Mouse (Mus musculus) c-Kit-positive CD71-positive TER-119-positive erythroid progenitor cells, embryonic 14.5 days (primary cell): ENCODE results near the gene T2.

Experiments used
- DNase-seq: peaks from one replicate; pipeline ENCODE4 v3.0.0-alpha.2; 2013; ENCODE audit warnings: low spot score

T2 gene

DNA sequence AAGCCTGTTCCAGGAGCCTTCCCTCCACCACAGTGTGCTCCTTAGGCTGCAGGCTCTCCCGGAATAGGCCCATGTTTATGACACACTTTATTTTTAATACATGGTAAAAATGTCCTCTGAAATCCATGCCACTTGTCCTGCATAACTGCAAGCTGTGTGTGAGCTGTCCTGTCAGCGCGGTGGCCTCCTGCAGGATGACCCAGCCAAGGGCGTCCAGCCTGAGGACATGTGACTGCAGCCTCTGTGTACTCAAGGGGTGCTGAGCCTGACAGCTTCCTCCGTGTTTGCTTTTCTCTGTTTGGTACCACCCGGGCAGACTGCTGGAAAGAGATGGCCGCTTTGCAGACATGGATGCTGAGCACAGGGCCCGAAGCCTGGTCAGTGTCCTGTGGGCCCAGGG lies 61.1 kb downstream of the T2 start:
- no peak for DNase-seq

DNA sequence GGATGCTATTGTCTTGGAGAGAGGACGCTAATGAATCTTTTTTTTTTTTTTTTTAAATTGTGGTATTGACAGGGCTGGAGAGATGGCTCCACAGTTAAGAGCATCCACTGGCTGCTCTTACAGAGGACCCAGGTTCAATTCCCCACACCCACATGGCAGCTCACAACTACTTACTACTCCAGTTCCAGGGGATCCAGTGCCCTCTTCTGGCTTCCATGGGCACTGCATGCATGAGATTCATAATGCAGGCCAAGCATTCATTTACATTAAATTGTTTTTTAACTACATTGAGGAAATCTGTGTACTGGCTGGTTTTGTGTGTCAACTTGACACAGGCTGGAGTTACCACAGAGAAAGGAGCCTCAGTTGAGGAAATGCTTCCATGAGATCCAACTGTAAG lies 64.9 kb downstream of the T2 start:
- no peak for DNase-seq

DNA sequence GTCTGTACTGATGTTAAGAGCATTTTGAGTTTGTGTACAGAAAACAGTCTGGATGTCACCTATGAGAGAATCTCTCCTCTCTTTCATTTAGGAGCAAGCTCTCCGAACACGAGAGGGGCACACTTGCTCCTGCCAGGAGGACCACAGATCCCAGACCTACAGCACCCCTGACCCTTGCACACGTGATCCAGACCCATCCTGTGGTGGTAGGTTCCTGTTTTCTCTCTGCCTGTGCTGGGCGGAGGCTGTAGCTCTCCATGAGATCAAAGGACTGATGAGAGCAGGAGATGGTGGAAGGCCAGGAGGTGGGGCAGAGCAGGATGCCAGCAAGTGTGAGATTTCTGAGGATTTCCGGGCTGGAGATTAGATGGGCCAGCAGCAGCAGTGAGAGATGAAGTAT lies 65.7 kb downstream of the T2 start:
- DNase-seq, result no peak

DNA sequence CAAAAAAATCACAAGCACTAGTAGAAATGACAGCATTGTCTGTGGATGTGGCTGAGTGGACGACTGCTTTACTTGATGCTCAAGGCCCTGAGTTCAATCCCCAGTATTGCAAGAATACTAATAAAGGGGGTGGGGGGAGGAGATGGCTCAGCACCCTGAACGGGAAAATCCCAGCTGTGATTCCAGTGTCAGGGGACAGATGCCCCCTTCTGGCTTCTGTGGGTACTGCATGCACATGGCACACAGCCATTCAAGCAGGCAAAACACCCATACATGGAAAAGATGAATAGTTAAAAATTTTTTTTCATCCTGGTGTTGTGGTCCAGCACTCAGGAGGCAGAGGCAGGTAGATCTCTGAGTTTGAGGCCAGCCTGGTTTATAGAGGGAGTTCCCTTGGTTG lies 67.5 kb downstream of the T2 start:
- DNase-seq, result peak; percentile 26

DNA sequence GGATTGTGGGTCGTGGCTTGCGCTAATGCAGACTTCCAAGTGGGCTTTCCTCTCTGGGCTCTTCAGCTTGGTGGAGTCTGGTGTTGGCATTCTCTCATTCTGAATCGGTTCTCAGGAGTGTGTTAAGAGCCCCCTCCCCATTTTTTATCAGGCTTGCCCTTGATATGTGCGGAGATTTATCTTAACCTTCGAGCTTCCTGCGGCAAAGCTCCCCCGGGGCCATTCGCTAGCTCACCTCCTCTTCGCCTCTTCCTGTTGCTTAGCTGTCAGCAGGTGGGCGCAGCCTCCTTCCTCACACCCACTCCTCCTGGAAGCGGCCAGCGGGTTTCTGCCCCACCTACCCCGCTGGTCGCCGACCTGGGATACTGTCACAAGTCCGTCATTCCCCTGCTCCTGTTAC lies 73.6 kb downstream of the T2 start:
- DNase-seq, result no peak

DNA sequence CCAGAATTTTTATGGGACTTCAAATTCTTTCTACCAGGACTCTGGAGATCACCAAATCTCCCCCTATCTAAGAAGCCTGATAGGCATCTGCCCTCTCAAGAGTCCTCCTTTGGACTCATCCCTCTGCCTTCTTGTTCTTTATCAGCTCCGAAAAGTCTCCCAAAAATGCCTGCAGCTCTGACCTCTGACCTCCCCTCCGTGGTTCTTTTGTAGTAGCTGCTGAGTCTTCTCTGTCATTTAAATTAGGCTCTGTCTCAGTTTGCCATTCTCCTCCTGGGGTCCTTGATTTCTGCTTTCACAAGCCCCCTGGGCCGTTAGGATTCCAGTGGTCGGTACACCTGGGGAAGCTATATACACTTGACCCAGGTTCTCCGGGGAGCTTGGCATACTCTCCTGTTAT lies 74.1 kb downstream of the T2 start:
- DNase-seq, result no peak

DNA sequence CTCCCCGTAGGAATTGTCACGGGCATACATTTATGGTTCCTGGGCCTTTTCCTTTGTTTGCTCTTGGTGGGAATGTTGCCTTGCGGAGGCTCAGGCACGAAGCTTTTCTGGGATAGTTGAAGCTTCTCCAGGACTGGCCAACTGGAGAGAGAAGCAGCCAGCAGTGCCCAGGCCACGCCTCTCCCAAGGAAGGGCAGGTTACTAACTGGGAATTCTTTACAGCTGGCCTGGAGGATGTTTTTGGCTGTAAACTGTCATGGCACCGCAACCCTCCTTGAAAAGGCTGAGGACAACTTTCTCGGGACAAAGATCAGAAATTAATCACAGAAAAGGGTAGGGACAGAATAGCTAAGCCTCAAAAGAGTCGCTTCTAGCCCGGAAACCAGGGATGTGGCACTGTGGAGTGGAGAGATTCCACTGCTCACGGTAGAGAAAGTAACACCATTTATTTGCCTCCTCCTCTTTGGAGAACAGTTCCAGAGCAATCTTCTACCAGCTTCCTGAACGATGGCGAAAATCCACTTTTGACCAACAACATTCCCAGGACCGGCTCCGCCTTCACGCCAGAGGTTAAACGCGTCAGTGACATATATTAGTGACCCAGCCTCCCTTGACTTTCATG lies 76.5 kb downstream of the T2 start:
- DNase-seq, result no peak

DNA sequence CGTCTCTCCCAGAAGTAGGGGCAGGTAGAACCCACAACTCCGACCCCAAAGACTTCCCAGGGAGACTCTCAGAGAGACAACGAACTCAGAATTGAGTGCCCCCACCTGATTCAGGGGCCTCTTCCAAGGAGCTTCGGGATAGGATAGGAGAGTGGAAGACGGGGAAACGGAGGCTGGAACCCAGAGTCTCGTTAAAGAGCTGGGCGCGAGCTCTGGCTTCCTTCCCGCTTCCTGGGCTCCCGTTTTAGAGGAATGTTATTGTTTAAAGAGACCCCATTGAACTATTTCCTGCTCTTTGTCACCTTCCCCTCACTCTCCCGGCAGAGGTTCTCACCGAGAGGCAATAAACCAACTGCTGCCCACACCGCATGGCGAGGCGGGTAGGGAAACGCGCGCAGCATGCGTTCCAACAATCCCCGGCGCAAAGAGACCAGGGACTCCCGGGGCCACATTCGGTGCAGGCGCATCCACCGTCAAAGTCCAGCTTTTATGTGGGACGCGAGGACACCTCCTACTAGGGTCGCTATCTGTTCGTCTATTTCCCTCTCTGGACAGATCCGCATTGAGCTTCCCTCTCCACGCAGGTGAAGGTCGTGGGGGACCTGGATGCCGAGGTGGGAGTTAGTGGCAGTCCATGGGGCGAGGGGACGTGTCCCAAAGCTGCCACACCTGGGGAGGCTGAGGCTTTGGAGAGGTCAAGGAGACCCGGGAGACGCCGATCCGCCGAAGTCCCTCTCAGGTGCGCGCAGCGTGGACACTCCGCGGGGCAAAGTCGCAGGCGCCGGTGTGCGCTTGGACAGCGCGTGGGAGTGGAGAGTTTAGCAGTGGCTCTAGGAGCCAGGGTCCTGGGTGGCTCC lies 77.6 kb downstream of the T2 start:
- no peak for DNase-seq

DNA sequence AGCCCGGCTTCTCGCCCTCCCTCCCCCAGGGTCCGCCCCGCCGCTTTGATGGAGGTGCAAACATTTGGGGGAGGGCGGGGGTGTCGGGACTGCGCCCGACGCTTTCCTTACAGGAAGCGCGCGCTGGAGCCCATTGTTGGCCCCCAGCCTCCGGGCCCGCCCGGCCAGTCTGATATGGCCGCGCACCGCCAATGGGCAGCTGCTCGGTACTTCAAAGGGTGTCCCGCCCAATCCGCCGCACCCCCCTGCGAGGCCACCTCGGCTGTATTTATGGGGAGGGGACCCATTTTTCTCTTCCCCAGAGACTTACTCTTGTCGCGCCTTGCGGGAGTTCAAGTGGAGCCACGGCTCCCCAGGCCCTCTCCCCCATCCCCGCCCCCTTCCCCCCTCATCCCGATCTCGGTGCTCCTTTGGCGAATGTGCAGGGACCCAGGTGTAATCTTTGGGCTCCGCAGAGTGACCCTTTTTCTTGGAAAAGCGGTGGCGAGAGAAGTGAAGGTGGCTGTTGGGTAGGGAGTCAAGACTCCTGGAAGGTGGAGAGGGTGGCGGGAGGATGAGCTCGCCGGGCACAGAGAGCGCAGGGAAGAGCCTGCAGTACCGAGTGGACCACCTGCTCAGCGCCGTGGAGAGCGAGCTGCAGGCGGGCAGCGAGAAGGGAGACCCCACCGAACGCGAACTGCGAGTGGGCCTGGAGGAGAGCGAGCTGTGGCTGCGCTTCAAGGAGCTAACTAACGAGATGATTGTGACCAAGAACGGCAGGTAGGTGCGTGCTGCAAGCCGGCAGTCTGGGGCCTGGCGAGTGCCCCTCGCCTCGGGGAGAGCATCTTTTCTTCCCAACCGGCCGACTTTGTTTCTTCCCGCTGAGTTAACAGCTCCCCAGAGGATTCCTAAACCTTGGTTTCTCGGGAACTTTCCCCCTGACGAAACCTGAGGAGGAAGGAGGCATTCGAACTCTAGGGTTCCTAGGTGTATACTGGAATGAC lies 78.5 kb downstream of the T2 start, which contains the start of gene T:
T (plus strand) TSS at position 446 of the 983 bp plus-strand sequence.
- no peak for DNase-seq

DNA sequence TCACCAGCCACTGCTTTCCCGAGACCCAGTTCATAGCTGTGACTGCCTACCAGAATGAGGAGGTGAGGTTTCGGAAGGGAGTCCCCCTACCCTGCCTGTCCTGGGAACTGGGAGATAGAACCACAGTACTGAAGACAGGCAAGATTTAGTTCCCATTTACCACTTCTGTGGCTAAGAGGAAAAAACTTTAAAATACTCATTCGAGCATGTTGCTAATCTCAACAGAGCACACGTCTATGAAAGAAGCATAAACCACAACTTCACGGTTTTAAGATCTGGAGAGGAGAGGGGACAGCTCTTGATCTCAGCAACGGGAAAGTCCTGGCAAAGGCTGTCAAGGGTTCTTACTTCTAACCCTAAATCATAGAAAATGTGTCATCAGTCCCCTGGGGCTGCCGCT lies 80.4 kb downstream of the T2 start:
- DNase-seq, result no peak

DNA sequence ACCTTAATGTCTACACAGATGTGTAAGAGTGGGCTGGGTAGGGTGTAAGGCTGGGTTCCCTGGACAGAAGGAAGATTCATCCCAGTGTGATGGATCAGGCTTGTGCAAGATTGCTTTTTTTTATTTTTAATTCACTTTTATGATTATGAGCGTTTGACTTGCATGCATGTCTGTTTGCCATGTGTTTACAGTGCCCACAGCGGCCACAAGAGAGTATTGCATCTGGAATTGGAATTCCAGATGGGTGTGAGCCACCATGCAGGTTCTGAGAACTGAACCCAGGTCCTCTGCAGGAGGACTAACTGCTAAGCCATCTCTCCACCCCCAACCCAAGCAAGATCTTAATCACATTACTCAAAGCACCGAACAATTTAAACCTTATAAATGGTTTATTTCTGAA lies 88.3 kb downstream of the T2 start:
- no peak for DNase-seq

DNA sequence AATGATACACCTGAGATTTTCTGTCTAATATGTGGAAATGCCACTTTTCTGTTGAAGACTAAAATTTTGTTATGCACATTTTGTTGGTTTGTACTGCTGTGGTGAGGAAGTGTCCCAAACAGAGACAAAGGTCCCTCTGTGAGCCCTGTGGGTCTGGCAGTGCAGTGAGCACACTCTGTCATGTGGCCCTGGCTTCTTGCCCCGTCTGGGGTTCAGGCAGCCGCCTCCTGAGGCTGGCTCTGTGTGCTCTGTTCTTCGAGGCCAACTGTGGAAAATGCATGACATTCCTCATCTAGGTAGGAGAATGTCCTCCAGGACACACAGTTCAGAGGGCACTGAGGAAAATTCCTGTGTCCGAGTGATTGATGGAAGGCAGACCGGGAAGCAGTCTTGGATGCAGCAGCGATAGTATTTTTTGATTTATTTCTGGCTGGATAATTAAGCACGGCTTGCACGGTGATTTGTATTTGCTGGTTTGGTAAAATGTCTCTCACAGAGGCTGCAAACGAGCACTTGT lies 91.9 kb downstream of the T2 start:
- no peak for DNase-seq

DNA sequence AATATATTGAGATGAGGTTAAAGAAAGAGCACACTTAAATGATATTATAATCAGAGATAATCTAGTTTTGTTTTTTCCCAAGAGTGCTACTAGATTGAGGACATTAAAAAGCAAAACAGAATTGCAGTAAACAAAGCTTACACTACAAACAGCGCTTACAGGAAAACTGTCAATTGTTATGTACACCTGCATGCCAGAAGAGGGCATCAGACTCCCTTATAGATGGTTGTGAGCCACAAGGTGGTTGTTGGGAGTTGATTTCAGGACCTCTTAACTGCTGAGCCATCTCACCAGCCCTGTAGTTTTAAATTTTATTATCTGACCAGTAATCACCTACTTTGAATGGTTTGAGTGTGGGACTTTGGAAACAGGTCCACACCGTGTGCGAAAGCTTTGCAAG lies 92.5 kb downstream of the T2 start:
- DNase-seq, result no peak

DNA sequence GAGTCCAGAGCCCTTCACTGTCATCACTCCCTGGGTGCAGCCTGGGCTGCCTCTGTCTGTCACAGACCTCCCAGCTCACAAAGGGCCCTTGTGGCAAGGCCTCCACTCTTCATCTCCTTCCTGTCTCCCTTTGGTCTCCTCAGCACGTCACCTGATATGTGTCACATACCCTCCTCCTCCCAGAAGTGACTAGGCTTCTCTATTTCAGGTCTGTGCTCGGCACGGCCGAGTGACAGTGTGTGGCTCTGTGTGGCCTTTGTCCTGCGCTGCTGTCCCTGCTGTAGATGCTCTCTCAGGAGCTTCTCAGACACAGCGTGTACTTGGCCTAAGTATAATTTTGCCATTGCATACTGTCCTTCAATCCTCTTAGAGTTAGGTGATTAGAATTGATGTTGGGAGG lies 99.4 kb downstream of the T2 start:
- no peak for DNase-seq

DNA sequence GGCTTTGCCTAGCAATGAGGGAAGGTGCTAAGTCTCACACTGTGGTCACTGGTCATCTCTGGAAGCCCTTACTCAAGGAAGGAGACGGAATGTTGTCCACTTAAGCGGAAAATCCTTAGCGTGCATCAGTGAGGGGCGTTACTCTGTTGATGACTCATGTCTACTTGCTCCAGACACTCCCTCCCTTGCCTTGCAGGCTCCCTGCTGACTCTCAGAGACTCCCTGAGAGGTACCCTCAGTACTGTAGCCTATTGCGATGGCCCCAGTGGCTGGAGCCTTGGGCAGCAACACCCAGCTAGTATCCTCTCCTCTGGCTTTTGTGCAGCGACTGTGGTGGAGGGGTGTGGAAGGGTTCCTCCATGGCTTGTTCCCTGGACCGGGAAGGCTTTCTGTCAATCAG lies 99.8 kb downstream of the T2 start:
- DNase-seq, result no peak

DNA sequence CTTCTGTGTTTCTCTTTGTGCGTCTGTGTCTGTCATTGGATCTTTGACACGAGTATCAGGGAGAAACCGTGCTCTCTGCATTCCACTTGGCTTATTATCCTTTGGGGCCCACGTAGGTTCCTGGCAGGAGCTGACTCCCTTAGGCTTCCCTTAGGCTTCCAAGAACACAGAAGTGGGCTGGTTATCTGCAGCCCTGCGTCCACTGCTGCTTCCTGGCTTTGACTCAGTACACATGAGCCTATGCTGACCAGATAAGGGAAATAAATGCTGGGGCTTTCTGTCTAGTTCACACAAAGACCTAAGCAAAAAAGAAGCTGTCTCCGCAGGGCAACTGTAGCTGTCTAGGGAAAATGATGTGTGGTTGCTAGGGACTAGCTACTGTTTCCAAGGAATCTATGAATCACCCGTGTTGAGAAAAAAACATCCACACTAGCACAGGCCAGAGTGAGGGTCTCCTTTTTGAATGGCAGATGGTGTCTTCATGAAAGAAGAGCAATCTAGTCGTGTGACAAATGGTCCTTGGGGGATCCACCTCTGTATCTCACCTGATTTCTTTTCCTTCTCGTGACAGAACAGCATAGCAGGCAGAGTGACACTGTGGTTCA lies 101.2 kb downstream of the T2 start:
- no peak for DNase-seq

DNA sequence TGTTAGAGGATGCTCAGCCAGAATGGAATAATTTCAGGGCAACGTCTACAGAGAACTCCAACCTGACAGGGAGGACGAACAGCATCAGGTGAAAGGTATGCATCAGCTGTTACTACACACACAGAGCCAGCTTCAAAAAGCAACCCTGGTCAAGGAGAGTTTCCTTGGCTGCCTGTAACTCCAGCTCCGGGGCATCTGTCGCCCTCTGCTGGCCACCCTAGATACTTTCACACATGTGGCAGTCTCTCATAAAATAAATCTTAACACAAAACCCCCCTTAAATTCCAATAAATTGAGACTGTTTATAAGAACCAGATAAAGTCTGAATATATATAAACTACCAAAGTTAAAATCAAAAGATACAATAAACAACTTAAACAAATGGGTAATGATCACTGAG lies 105.8 kb downstream of the T2 start:
- DNase-seq, result no peak

DNA sequence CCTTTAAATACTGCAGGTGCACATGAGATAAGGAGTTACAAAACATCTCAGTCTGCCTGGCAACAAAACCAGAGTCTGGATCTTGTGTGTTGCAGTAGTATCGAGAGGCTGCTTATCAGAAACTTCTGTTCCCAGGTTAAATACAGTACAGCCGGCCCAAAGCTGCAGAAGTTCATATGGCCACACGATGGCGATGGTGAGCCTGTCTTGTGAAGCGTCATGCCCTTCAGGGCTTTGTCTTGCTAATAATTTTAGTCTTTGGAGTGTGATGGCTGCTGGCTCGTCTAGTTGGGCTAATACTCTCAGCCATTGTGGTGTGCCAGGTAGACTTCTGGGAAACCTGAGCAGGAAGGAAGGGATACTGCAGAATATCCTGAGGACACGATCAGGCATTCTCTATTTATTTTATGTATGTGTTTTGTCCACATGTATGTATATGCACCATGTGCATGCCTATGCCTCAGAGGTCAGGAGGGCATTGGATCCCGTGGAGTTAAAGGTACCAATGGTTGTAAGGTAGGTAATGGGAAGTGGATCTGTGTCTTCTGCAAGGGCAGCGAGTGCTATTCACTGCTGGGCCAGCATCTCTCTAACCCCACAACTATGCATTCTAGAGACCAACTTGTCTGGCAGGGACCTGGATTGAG lies 107.8 kb downstream of the T2 start:
- DNase-seq, result peak; percentile 50

DNA sequence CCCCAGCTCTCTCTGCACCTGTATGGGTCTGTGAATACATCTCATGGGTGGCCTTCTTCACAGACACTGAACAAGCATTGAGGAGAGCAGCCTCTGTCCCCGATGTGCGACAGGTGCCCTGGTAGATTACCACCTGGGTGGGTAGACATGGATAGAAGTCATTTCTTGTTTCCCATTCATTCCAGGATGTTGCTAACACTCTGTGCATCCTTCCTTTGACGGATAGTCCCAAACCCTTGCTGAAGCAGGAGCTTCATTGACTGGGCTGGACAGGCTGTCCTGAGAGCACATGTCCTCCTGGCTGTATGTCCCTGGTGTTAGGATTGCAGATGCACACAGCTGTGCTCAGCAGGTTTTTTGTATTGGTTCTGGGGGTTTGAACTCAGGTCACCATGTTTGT lies 112.0 kb downstream of the T2 start:
- no peak for DNase-seq

DNA sequence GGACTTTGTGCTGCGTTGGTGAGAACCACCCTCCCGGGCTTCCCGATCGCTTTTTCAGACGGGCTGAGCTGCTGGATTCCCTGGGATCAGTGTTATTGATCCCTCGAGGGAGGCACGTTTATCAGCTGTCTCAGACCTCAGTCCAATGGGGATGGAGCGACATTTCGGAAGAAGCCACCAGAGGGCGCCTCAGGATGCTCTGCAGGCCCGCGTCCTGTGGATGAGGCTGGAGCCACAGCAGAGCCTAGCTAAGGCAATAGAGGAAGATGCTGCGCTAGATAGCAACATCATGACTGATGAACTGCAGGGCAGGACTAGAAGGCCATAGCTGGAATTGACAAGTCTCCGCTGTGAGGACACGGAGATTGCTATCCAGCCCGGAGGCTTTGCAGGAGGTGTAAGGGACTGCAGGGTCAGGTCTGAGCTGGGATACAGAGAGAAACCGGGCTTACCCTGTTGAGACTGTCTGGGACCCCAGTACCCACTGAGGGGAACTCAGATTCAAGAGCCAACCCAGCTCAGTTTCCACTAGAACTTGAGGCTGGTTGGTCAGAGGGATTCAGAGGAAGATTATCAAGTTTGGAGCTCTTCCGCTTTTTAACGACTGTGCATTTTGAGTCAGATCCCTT lies 113.0 kb downstream of the T2 start:
- peak; percentile 22 for DNase-seq
